Mouse (Mus musculus): ENCODE measurements at regions not wholly inside any gene's neighbourhood (a gene's known extent, or its start where the extent isn't known, plus 50 kb on each side); places are given as distances from the start of the nearest gene placed in this dataset.

DNA sequence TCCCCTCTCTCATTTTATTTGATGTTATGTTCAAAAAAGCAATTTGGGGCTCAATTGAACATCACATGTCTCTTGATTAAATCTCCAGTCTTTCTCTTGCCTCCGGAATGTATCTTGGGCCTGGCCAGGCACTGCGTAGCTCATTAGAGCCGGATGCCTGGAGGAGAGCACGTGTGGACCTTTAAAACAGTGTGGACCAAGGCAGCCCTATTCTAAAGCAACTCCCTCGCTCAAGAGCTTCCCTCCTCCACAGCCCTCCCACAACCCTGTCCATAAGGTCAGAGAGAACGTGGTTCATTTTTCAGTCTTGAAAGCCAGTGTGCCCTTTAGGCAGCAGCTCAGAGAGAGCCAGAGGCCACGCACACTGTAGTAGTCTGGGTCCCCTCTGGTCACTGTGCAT, 160.8 kb downstream of the Katnal1 start:
- Histone ChIP-seq H3K27me3 (ENCODE audit: control insufficient read depth, insufficient read depth, low read length) (no peaks in the 10 kb centered on the region), H3K36me3 (ENCODE audit: control insufficient read depth, insufficient read depth, low read length) (no peaks in the 10 kb centered on the region)
- WGBS = 94% methylated on average over 7 of the region's 7 CpGs

DNA sequence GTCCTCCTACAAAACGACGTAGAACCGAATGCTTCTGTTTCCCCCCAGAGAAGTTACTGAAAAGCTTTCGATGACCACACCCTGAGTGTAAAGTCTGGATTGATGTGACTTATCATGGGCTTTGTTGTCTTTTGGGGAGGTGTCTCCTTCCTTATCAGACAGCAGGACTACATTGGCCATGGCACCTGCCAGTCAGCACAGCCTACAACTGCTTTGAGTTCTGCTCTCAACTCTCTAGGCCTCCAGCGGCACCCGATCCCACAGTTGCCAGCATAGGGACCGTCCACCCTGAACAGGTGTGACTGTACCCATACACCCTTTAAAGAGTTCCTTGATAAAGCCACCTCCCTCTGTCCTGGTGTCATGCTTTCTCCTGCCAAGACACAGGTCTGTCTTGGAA, 163.1 kb downstream of the Katnal1 start:
- Histone ChIP-seq H3K27ac (ENCODE audit: control insufficient read depth, insufficient read depth, low read length) (no peak overlapping the region), H3K36me3 (ENCODE audit: control insufficient read depth, insufficient read depth, low read length) (no peaks in the 10 kb centered on the region), H3K4me1 (replicated peaks; ENCODE audit: control insufficient read depth, insufficient read depth, low read length) (no peaks in the 10 kb centered on the region), H3K27me3 (ENCODE audit: control insufficient read depth, insufficient read depth, low read length) (no peaks in the 10 kb centered on the region), H3K4me3 (ENCODE audit: control insufficient read depth, insufficient read depth, low read length) (no peak overlapping the region)
- TF ChIP-seq CTCF (IDR thresholded peaks at IDR 0.05; ENCODE audit: borderline replicate concordance, control insufficient read depth, extremely low read depth, insufficient read depth, low read length, poor library complexity) (no peak), POLR2A (IDR thresholded peaks at IDR 0.05; ENCODE audit: control insufficient read depth, extremely low read depth, insufficient read depth, low read length, poor library complexity) (no peak)
- DNase-seq = no peak
- 95% methylated on average over 7 of the region's 7 CpGs for WGBS

More for the DNA sequence above, 160.8 kb downstream of the Katnal1 start:
- TF ChIP-seq CTCF (IDR thresholded peaks at IDR 0.05; ENCODE audit: borderline replicate concordance, control insufficient read depth, extremely low read depth, insufficient read depth, low read length, poor library complexity) (no peak), POLR2A (IDR thresholded peaks at IDR 0.05; ENCODE audit: control insufficient read depth, extremely low read depth, insufficient read depth, low read length, poor library complexity) (no peak)
- no peak overlapping the region for H3K4me3 ChIP-seq (ENCODE audit: control insufficient read depth, insufficient read depth, low read length)
- H3K27ac ChIP-seq (ENCODE audit: control insufficient read depth, insufficient read depth, low read length) = no peak overlapping the region
- no peaks in the 10 kb centered on the region for H3K4me1 ChIP-seq (replicated peaks; ENCODE audit: control insufficient read depth, insufficient read depth, low read length)
- DNase-seq = no peak

DNA sequence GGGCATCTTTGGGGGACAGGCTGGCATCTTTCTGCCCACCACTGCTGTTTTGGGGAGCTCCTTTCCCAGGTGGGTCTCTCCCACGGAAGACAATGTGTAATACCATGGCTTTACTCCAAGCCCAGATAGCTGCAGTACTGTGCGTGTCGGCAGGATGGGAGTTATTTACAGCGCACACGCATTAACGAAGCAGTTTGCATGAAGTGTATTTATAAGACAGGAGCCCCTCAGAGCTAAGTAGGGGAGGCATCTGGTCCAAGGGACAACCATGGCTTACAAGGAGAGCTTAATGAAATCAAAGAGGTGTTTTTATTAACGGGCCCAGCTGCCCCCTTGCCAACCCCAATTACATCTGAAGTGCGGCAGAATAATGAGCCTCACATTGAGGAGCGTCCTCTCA, 169.0 kb downstream of the Katnal1 start:
- Histone ChIP-seq H3K36me3 (ENCODE audit: control insufficient read depth, insufficient read depth, low read length) (no peaks in the 10 kb centered on the region), H3K4me3 (ENCODE audit: control insufficient read depth, insufficient read depth, low read length) (no peak overlapping the region), H3K27me3 (ENCODE audit: control insufficient read depth, insufficient read depth, low read length) (no peaks in the 10 kb centered on the region), H3K4me1 (replicated peaks; ENCODE audit: control insufficient read depth, insufficient read depth, low read length) (no peaks in the 10 kb centered on the region), H3K27ac (ENCODE audit: control insufficient read depth, insufficient read depth, low read length) (no peak overlapping the region)
- WGBS = 93% methylated on average over 9 of the region's 9 CpGs
- no peak for DNase-seq
- TF ChIP-seq POLR2A (IDR thresholded peaks at IDR 0.05; ENCODE audit: control insufficient read depth, extremely low read depth, insufficient read depth, low read length, poor library complexity) = no peak
- TF ChIP-seq CTCF (IDR thresholded peaks at IDR 0.05; ENCODE audit: borderline replicate concordance, control insufficient read depth, extremely low read depth, insufficient read depth, low read length, poor library complexity) = no peak

DNA sequence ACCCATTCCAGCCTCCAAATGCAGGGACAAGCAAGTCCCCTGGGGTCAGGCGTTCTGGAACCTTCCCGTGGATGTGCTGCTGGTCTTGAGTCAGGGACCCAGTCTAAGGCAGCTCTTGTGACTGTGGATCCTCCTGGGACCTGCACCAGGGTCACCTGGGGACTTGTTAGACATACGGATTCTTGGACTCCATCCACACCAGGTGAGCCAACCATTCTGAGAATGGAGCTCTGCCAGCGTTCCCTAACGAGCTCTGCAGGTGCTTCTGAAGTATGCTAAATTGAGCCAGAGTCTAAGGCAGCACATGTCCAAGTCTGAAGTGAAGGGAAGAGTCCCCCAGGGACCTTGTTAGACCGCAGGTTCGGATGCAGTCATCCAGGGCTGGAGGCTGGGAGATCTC, 170.3 kb downstream of the Katnal1 start:
- Histone ChIP-seq H3K27ac (ENCODE audit: control insufficient read depth, insufficient read depth, low read length) (no peak overlapping the region), H3K4me3 (ENCODE audit: control insufficient read depth, insufficient read depth, low read length) (no peak overlapping the region), H3K27me3 (ENCODE audit: control insufficient read depth, insufficient read depth, low read length) (no peaks in the 10 kb centered on the region), H3K36me3 (ENCODE audit: control insufficient read depth, insufficient read depth, low read length) (no peaks in the 10 kb centered on the region), H3K4me1 (replicated peaks; ENCODE audit: control insufficient read depth, insufficient read depth, low read length) (no peaks in the 10 kb centered on the region)
- TF ChIP-seq CTCF (IDR thresholded peaks at IDR 0.05; ENCODE audit: borderline replicate concordance, control insufficient read depth, extremely low read depth, insufficient read depth, low read length, poor library complexity) (no peak), POLR2A (IDR thresholded peaks at IDR 0.05; ENCODE audit: control insufficient read depth, extremely low read depth, insufficient read depth, low read length, poor library complexity) (no peak)
- 88% methylated on average over 7 of the region's 7 CpGs for WGBS
- DNase-seq = no peak

DNA sequence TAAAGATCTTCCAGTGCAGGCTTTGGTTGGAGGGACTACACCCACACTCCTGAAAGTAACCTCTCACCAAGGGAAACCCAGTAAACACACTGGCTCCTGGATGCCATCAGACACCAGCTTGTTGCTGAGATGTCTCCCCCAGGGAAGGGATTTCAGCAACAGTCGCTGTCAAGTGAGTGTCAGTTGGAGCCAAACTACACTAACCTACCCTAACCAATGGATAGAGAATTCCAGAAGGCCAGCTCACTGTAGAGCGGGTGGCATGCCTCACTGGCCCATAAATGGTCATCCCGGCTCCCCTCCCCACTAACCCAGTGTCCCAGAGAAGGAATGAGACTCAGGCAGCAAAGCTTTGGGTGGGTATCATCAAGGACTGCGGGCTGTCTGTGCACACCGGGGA, 171.4 kb downstream of the Katnal1 start:
- H3K4me1 ChIP-seq (replicated peaks; ENCODE audit: control insufficient read depth, insufficient read depth, low read length) = no peaks in the 10 kb centered on the region
- H3K4me3 ChIP-seq (ENCODE audit: control insufficient read depth, insufficient read depth, low read length) = no peak overlapping the region
- no peak for TF ChIP-seq POLR2A (IDR thresholded peaks at IDR 0.05; ENCODE audit: control insufficient read depth, extremely low read depth, insufficient read depth, low read length, poor library complexity)
- no peak for TF ChIP-seq CTCF (IDR thresholded peaks at IDR 0.05; ENCODE audit: borderline replicate concordance, control insufficient read depth, extremely low read depth, insufficient read depth, low read length, poor library complexity)
- no peaks in the 10 kb centered on the region for H3K36me3 ChIP-seq (ENCODE audit: control insufficient read depth, insufficient read depth, low read length)
- WGBS = 91% methylated on average over 5 of the region's 5 CpGs
- no peak for DNase-seq
- no peaks in the 10 kb centered on the region for H3K27me3 ChIP-seq (ENCODE audit: control insufficient read depth, insufficient read depth, low read length)
- H3K27ac ChIP-seq (ENCODE audit: control insufficient read depth, insufficient read depth, low read length) = no peak overlapping the region

DNA sequence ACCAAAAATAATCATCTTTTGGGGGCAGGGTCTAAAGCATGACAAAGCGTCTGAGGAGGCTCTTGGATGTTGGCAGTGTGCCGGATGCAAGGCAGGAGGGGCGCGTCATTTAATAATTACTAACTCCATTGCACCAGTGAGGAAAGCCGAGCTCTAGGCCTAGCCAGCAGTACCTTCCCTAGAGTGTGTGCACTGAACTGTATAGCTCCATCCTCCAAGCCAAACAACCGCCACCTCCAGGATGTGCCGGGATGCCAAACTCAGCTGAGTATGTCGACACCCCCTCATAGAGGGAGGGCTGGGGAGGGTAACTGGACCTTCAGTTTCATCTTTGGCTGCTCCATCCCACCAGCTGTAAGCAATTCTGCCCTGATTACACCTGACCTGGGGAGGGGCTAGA, 171.9 kb downstream of the Katnal1 start:
- H3K27me3 ChIP-seq (ENCODE audit: control insufficient read depth, insufficient read depth, low read length) = no peaks in the 10 kb centered on the region
- no peak overlapping the region for H3K4me3 ChIP-seq (ENCODE audit: control insufficient read depth, insufficient read depth, low read length)
- H3K36me3 ChIP-seq (ENCODE audit: control insufficient read depth, insufficient read depth, low read length) = no peaks in the 10 kb centered on the region
- WGBS = 95% methylated on average over 8 of the region's 8 CpGs
- H3K4me1 ChIP-seq (replicated peaks; ENCODE audit: control insufficient read depth, insufficient read depth, low read length) = no peaks in the 10 kb centered on the region
- no peak for TF ChIP-seq POLR2A (IDR thresholded peaks at IDR 0.05; ENCODE audit: control insufficient read depth, extremely low read depth, insufficient read depth, low read length, poor library complexity)
- no peak for DNase-seq
- H3K27ac ChIP-seq (ENCODE audit: control insufficient read depth, insufficient read depth, low read length) = no peak overlapping the region

DNA sequence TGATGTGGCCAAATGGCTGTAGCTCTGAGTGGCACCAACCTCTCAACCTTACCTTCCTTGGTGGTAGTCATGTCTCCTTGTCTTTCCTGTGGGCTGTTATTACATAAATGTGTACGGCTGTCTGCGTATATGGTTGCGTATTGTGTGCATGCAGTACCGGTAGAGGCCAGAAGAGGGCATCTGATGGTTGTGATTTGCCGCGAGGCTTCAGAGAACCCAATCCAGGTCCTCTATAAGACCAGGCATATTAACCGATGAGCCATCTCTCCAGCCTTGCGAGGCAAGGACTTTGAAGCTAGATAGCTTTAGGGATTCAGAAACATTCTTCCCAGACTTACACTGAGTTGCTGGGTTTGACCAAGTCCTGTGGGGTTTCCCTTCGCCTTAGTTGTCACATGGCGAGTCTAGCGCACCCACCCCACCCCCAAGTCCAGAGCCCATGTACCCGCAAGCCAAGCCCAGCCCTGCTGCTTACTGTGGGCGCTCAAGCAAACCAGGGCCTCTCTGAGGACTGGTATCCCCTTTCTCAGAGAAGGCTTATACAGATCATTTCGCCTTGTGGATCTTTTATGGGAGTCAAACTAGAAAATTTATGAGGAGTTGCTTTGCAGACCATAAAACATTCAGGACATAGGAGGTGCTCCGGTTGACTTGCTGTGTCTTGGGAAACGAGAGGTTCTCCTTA, 172.7 kb downstream of the Katnal1 start:
- no peaks in the 10 kb centered on the region for H3K36me3 ChIP-seq (ENCODE audit: control insufficient read depth, insufficient read depth, low read length)
- DNase-seq = no peak

More for the DNA sequence above, 172.7 kb downstream of the Katnal1 start:
- H3K27me3 ChIP-seq (ENCODE audit: control insufficient read depth, insufficient read depth, low read length) = no peaks in the 10 kb centered on the region
- 93% methylated on average over 16 of the region's 16 CpGs for WGBS
- TF ChIP-seq POLR2A (IDR thresholded peaks at IDR 0.05; ENCODE audit: control insufficient read depth, extremely low read depth, insufficient read depth, low read length, poor library complexity) = no peak
- no peak for TF ChIP-seq CTCF (IDR thresholded peaks at IDR 0.05; ENCODE audit: borderline replicate concordance, control insufficient read depth, extremely low read depth, insufficient read depth, low read length, poor library complexity)
- H3K4me3 ChIP-seq (ENCODE audit: control insufficient read depth, insufficient read depth, low read length) = no peak overlapping the region
- H3K27ac ChIP-seq (ENCODE audit: control insufficient read depth, insufficient read depth, low read length) = no peak overlapping the region
- H3K4me1 ChIP-seq (replicated peaks; ENCODE audit: control insufficient read depth, insufficient read depth, low read length) = no peaks in the 10 kb centered on the region

Data from thymus, adult 2 months (tissue).